Mouse (Mus musculus) intestine, embryonic 15.5 days (tissue): ENCODE results near the gene Serpina3g. TPM values are rescaled to one million over a fixed set of nuclear protein-coding genes. Genes with fewer than 3 reads are reported as not detected.
"Not testable (repeated sequence)": the region's sequence is repeated elsewhere in the genome, so short reads cannot be mapped to it uniquely, and the experiment has no call there.

Source experiments
- ATAC-seq: fragments of 200-750 bp; cut with Nextera tagmentation; 2 replicates; pipeline ENCODE4 v1.8.0; 2017; ENCODE audit warnings: moderate TSS enrichment, moderate library complexity
- H3K27ac ChIP-seq: fragments of 300-500 bp; sonication (generic); 2 replicates; pipeline ENCODE4 v1.5.1; 2015; ENCODE audit warnings: mild to moderate bottlenecking, inconsistent platforms
- H3K27me3 ChIP-seq: fragments of 300-500 bp; sonication (generic); replicated peaks from 2 replicates; pipeline ENCODE4 v1.6.1; 2015; ENCODE audit warnings: inconsistent platforms
- H3K36me3 ChIP-seq: fragments of 300-500 bp; sonication (generic); 2 replicates; pipeline ENCODE4 v1.6.1; 2015; ENCODE audit warnings: inconsistent platforms
- H3K4me1 ChIP-seq: fragments of 300-500 bp; sonication (generic); replicated peaks from 2 replicates; pipeline ENCODE4 v1.6.1; 2015; ENCODE audit warnings: inconsistent platforms
- H3K4me2 ChIP-seq: fragments of 300-500 bp; sonication (generic); replicated peaks from 2 replicates; pipeline ENCODE4 v1.6.1; 2015; ENCODE audit warnings: mild to moderate bottlenecking, inconsistent platforms
- H3K4me3 ChIP-seq: fragments of 300-500 bp; sonication (generic); replicated peaks from 2 replicates; pipeline ENCODE4 v1.5.1; 2015; ENCODE audit warnings: inconsistent platforms
- H3K9ac ChIP-seq: fragments of 300-500 bp; sonication (generic); 2 replicates; pipeline ENCODE4 v1.6.1; 2015; ENCODE audit warnings: inconsistent platforms
- H3K9me3 ChIP-seq: fragments of 300-500 bp; sonication (generic); 2 replicates; pipeline ENCODE4 v1.6.1; 2016; ENCODE audit warnings: inconsistent platforms
- WGBS: fragments of 180-500 bp; shearing (Covaris S2); methylation state at CpG from one replicate; pipeline ENCODE4 v1.1.7; 2015; 5-methylcytosine and 5-hydroxymethylcytosine counted together
- polyA plus RNA-seq: library from polyadenylated mRNA; unstranded; fragments of >200 nt; fragmentation: Nextera tagmentation; extraction: Ambion mirVana; gene quantifications from 2 replicates; pipeline ENCODE4 v1.2.1, GENCODE M21; 2015

Gene Serpina3g
- 4.9 and 5.0 TPM in 2 replicates for polyA plus RNA-seq

GRCm38 (mm10) chr12:104235915-104236314 lies at the start of gene Serpina3g:
TSS of gene Serpina3g (plus strand) at chr12:104236245.
- WGBS, result 35% methylated on average over 5 of the region's 5 CpGs

GRCm38 (mm10) chr12:104189246-104189645 lies 46.8 kb upstream of the Serpina3g start:
- ATAC-seq, result no peak
- Histone ChIP-seq H3K9ac (no peak overlapping the region), H3K4me3 (no peak overlapping the region), H3K36me3 (no peaks in the 10 kb centered on the region), H3K27me3 (no peaks in the 10 kb centered on the region), H3K4me1 (no peaks in the 10 kb centered on the region), H3K4me2 (no peak overlapping the region), H3K9me3 (no peaks in the 10 kb centered on the region), H3K27ac (no peak overlapping the region)
- 70% methylated on average over 2 of the region's 2 CpGs for WGBS

More at GRCm38 (mm10) chr12:104235915-104236314, at the start of gene Serpina3g:
- no peaks in the 10 kb centered on the region for H3K9me3 ChIP-seq
- H3K9ac ChIP-seq, result no peak within 1 kb of the TSS
- H3K27ac ChIP-seq, result no peak within 1 kb of the TSS
- H3K4me3 ChIP-seq, result no peak within 1 kb of the TSS
- ATAC-seq, result no peak
- H3K4me2 ChIP-seq, result no peak within 1 kb of the TSS
- no peaks in the 10 kb centered on the region for H3K36me3 ChIP-seq
- no peaks in the 10 kb centered on the region for H3K27me3 ChIP-seq
- H3K4me1 ChIP-seq, result no peaks in the 10 kb centered on the region

DNA sequence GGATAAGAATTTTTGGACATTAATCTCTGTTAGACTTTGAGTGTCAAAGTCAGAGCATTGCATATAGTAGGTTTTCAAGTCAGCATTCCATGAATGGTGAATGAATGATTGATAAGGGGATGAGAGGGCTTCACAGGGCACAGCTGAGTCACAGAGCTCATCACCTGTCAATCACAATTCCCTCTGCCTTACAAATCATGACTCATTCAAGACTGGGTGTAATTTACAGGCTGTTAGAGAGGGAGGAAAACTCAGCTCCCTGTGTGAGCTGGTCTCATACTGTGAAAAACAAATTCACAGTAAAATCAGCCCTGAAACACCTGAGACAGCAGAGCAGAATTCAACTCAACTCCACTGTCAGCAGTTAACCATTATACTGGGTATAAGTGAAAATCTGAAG lies 45.2 kb upstream of the Serpina3g start:
- ATAC-seq, result no peak
- H3K27me3 ChIP-seq, result no peaks in the 10 kb centered on the region
- no peak overlapping the region for H3K4me2 ChIP-seq

GRCm38 (mm10) chr12:104209149-104209548 lies 26.9 kb upstream of the Serpina3g start:
- Histone ChIP-seq H3K27ac (no peak overlapping the region), H3K4me1 (no peaks in the 10 kb centered on the region), H3K4me3 (no peak overlapping the region), H3K27me3 (no peaks in the 10 kb centered on the region), H3K4me2 (no peak overlapping the region), H3K9me3 (no peaks in the 10 kb centered on the region), H3K36me3 (no peaks in the 10 kb centered on the region), H3K9ac (no peak overlapping the region)
- ATAC-seq, result no peak
- WGBS, result 82% methylated on average over 4 of the region's 4 CpGs

More for the DNA sequence above, 45.2 kb upstream of the Serpina3g start:
- H3K4me1 ChIP-seq, result no peaks in the 10 kb centered on the region
- H3K27ac ChIP-seq, result no peak overlapping the region
- no peaks in the 10 kb centered on the region for H3K9me3 ChIP-seq
- no peak overlapping the region for H3K4me3 ChIP-seq
- H3K9ac ChIP-seq, result no peak overlapping the region
- no peaks in the 10 kb centered on the region for H3K36me3 ChIP-seq

DNA sequence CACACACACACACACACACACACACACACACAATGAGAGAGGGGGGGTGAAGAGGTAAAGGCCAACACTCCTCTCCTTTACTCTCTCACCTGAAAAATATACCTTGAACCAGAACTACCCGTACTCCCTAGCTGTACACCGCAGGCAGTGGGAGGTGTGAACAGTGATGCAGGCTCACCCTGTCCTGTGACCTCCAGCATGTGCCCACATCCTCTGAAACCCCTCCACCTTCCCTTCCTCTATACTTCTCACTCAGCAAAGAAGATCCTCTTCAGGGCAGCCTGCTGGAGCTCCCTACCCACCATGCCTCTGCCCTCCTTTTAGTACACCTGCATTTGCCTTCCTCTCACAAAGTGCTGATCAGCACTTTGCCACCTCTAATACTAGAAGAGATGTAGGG lies 26.2 kb upstream of the Serpina3g start:
- no peak for ATAC-seq
- Histone ChIP-seq H3K9me3 (no peaks in the 10 kb centered on the region), H3K27ac (no peak overlapping the region), H3K4me3 (no peak overlapping the region), H3K4me1 (no peaks in the 10 kb centered on the region), H3K9ac (no peak overlapping the region), H3K27me3 (no peaks in the 10 kb centered on the region), H3K4me2 (no peak overlapping the region), H3K36me3 (no peaks in the 10 kb centered on the region)
- 94% methylated on average over 2 of the region's 2 CpGs for WGBS

DNA sequence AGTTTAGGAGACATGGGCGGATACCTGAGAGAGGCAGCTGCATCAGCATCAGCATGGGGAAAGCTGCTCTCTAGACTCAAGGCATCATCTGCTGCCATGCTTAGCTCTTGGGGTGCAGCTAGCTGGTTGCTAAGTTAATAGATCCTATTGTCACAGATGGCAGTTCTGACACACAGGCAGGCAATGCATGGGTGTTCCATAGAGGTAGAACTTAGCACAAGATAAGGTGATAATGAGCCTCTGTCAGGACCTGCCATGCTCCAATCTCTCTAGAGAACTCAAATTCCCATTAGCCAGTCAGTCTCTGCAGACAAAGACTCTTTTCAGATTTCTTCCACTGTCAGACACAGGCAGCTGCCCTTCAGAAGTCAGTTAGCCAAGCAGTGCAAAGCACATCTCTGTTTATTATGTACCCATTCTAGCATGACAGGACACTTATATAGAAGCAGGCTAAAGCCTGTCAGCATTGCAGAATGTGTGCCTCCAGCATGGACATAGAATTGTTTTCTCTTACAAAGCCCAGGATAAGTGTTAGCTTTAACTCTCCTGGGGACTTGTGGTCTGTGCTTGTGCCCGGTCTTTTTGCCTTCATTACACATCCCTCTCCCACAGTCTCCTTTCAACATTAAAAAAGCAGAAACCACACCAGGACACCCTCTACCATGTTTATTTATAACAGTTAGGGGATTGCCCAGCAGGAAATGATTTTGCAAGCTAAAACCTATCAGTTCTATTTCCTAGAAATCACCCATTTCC lies 22.2 kb upstream of the Serpina3g start:
- 68% methylated on average over 2 of the region's 2 CpGs for WGBS
- no peaks in the 10 kb centered on the region for H3K4me1 ChIP-seq
- ATAC-seq, result no peak

GRCm38 (mm10) chr12:104214445-104214753 lies 21.6 kb upstream of the Serpina3g start, which contains the start of gene Serpina3f:
TSS of gene Serpina3f (plus strand) at chr12:104214544.
- no peaks in the 10 kb centered on the region for H3K27me3 ChIP-seq
- 73% methylated on average over 1 of the region's 1 CpGs for WGBS
- no peak for ATAC-seq

More for the DNA sequence above, 22.2 kb upstream of the Serpina3g start:
- no peak overlapping the region for H3K4me3 ChIP-seq
- no peaks in the 10 kb centered on the region for H3K27me3 ChIP-seq
- H3K4me2 ChIP-seq, result no peak overlapping the region
- H3K36me3 ChIP-seq, result no peaks in the 10 kb centered on the region
- no peak overlapping the region for H3K27ac ChIP-seq
- H3K9me3 ChIP-seq, result no peaks in the 10 kb centered on the region
- H3K9ac ChIP-seq, result no peak overlapping the region

DNA sequence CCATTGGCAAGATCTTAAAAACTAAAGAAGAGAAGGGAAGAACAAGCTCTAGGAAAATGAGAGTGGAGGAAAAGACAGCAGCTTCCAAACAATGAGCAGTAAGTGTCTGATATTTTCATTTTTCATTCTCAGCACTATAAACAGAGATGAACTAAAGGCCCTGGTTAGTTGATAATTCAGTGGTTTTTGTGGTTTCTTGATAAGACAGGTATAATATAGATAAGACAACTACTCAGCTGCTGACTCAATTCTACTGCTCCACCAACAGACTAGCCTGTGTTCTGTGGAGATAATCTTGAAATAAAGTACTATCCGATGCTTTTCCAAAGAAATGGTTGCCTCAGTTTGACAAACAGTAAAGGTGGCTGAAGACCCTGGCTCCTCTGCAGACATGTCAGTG lies 20.8 kb upstream of the Serpina3g start:
- 70% methylated on average over 1 of the region's 1 CpGs for WGBS
- Histone ChIP-seq H3K4me3 (no peak overlapping the region), H3K4me2 (no peak overlapping the region), H3K9ac (no peak overlapping the region), H3K4me1 (no peaks in the 10 kb centered on the region), H3K27ac (no peak overlapping the region), H3K27me3 (no peaks in the 10 kb centered on the region), H3K9me3 (no peaks in the 10 kb centered on the region), H3K36me3 (no peaks in the 10 kb centered on the region)
- no peak for ATAC-seq

More at GRCm38 (mm10) chr12:104214445-104214753, 21.6 kb upstream of the Serpina3g start, which contains the start of gene Serpina3f:
- Histone ChIP-seq H3K4me2 (no peak within 1 kb of the TSS), H3K4me3 (no peak within 1 kb of the TSS), H3K9me3 (no peaks in the 10 kb centered on the region), H3K27ac (no peak within 1 kb of the TSS), H3K4me1 (no peaks in the 10 kb centered on the region), H3K9ac (no peak within 1 kb of the TSS), H3K36me3 (no peaks in the 10 kb centered on the region)

DNA sequence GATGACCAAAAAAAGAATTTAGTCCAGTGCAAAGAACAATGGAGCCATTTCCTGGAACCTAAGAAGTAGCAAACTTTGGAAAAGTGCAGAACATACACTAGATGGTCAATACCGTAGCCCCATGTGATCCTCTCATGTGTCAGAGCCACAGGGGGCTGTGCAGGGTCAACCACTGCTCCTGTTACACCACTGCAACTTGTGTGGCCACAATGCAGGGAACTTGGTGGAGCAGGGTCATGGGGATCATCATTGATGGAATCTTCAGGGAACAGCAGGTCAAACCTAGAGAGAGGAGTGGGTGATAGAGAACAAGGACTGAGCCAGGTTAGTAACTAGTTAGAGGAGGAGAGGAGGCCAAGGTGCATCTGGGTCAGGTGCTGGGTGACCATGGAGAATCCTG lies 14.4 kb upstream of the Serpina3g start:
- WGBS, result 86% methylated on average over 1 of the region's 1 CpGs

DNA sequence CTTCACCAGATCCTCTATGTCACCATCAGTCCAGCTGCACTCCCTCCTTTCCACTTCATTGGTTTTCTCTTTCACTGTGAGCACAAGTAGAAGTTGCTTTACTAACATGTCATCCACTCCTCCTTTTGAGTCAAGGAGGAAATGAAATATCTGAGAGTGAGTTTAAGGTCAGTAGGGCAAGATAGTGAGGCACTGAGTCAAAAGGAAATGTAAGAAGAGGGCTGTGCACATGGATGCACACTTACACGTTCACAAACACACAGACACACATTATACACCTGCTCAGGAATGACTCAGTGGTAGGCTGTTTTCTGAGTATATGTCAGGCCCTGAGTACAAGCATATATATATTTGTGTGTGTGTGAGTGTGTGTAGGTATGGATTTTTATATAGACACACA lies 12.4 kb upstream of the Serpina3g start:
- Histone ChIP-seq H3K36me3 (no peaks in the 10 kb centered on the region), H3K27ac (no peak overlapping the region), H3K4me1 (no peaks in the 10 kb centered on the region), H3K9me3 (no peaks in the 10 kb centered on the region), H3K27me3 (no peaks in the 10 kb centered on the region), H3K4me3 (no peak overlapping the region), H3K9ac (no peak overlapping the region), H3K4me2 (no peak overlapping the region)
- ATAC-seq, result no peak
- 49% methylated on average over 1 of the region's 1 CpGs for WGBS

More for the DNA sequence above, 14.4 kb upstream of the Serpina3g start:
- Histone ChIP-seq H3K27me3 (no peaks in the 10 kb centered on the region), H3K27ac (no peak overlapping the region), H3K4me3 (no peak overlapping the region), H3K4me2 (no peak overlapping the region), H3K9me3 (no peaks in the 10 kb centered on the region), H3K36me3 (no peaks in the 10 kb centered on the region), H3K4me1 (no peaks in the 10 kb centered on the region), H3K9ac (no peak overlapping the region)
- ATAC-seq, result no peak

DNA sequence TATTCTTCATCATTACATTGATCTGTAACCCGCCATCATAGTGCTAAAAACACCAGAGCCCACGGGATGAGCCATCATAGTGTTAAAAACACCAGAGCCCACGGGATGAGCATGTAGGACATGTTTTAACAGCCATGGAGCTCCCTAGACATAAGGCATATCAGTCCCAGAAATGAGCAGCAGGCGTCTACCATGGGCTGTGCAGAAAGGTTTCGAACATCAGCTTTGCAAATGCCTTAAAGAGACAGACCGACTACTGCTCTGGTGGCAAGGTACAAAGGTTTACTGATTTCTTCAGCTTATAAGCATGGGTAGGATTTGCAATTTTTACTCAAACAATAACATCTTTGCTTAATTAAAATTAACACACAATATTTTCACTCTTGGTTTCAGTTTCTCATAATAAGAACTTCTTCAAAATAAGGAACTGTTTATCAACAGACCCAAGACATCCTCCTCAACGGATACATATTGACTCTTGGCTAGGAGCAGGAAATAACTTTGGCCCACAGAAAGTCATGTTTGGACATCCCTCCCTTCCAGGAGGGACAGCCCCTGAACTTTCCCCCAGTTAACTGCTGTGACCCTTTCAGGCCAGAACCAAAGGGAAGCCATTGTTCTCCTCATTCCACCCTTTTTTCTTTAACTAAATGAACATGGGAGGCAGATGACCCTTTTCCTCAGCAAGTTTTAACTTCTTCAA lies 11.3 kb upstream of the Serpina3g start:
- H3K36me3 ChIP-seq, result no peaks in the 10 kb centered on the region
- 63% methylated on average over 7 of the region's 7 CpGs for WGBS
- no peaks in the 10 kb centered on the region for H3K9me3 ChIP-seq
- no peak overlapping the region for H3K4me2 ChIP-seq
- no peak overlapping the region for H3K4me3 ChIP-seq
- H3K27me3 ChIP-seq, result no peaks in the 10 kb centered on the region
- no peaks in the 10 kb centered on the region for H3K4me1 ChIP-seq
- no peak overlapping the region for H3K27ac ChIP-seq
- no peak for ATAC-seq
- no peak overlapping the region for H3K9ac ChIP-seq

DNA sequence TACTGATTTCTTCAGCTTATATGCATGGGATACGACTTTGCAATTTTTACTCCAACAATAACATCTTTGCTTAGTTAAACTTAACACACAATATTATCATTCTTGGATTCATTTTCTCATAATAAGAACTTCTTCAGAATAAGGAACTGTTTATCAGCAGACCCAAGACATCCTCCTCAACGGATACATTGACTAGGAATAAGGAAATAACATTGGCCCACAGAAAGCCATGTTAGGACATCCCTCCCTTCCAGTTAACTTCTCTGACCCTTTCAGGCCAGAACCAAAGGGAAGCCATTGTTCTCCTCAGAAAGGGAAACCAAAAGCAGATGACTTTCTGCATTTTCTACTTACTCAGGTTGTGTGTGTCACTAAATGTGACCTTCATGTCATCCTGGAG lies 5.3 kb upstream of the Serpina3g start:
- H3K9me3 ChIP-seq, result no peaks in the 10 kb centered on the region
- no peak for ATAC-seq
- no peak overlapping the region for H3K4me3 ChIP-seq
- no peaks in the 10 kb centered on the region for H3K36me3 ChIP-seq
- WGBS, result 72% methylated on average over 2 of the region's 2 CpGs
- H3K4me1 ChIP-seq, result no peaks in the 10 kb centered on the region
- H3K27ac ChIP-seq, result no peak overlapping the region
- no peak overlapping the region for H3K4me2 ChIP-seq
- no peak overlapping the region for H3K9ac ChIP-seq
- no peaks in the 10 kb centered on the region for H3K27me3 ChIP-seq

- not testable (repeated sequence) for H3K27me3 ChIP-seq, H3K4me3 ChIP-seq, H3K9ac ChIP-seq, ATAC-seq, H3K4me1 ChIP-seq, H3K27ac ChIP-seq, H3K36me3 ChIP-seq, H3K9me3 ChIP-seq, H3K4me2 ChIP-seq
- 85% methylated on average over 1 of the region's 1 CpGs for WGBS
These were observed 2.0 kb downstream of the Serpina3g start for GRCm38 (mm10) chr12:104238048-104238447.
